Mouse (Mus musculus): Measurements from ENCODE around the gene Adamts10.

Gene Adamts10

DNA sequence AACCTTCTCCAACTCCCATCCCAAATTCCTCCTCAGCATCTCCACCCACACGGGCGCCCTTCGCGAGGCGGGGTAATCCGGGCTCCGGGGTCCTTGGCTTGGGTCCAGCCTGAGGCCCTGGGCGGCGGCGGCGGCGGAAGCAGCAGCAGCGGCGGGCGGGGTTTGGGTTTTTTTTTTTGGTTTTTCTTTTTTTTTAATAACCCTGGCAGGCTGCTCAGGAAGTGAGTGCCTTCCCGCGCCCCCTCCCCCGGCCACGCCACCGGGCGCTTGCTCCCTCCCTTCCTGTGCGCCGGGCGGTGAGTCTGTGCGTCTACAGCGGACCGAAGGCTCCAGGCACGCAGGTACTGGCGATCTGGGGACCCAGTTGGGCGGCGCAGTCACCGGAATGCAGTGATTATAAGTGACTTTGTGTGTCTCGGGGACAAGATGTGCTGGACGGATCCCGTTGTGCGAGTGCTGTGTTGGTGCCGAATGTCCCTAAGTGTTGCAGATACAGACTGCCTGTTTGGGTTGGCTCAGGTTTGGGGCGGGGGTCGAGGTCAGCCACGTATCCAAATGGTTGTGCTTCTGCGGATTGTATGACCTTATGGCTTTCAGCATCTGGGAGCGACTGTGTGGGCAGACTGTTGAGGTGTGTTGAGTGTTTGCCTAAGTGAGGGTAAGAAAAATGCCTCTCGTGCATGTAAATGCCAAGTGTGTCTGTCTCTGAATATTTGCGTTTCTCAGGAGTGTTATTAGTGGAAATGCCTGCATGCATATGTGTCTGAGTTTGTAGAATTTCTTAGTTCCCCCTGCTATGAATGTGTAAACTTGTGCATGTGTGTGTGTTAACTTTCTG is at the start of gene Adamts10:
TSS of gene Adamts10 (plus strand) at position 287 of the 838 bp plus-strand sequence.
- peak; percentile 81 for DNase-seq (ENCODE audit: low spot score)

GRCm38 (mm10) chr17:33484020-33484419 is 40.0 kb upstream of the Adamts10 start:
- DNase-seq (ENCODE audit: low spot score), result no peak

DNA sequence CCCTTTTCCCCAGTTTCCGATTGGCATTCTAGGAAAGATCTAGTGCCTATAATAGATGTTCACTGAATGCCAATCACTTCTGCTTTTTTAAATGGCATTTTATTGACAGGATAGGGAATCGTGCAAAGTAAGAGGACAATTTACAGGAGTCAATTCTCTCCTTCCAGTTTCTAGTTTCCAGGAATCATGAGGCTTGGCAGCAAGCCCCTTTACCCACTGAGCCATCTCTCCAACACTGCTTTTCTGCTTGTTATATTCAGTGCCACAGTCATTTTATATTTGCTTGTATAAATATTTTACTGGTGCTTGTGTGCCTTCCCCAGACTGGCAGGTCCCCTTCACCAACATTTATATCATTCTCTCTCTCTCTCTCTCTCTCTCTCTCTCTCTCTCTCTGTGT is 36.8 kb upstream of the Adamts10 start:
- no peak for DNase-seq (ENCODE audit: low spot score)

DNA sequence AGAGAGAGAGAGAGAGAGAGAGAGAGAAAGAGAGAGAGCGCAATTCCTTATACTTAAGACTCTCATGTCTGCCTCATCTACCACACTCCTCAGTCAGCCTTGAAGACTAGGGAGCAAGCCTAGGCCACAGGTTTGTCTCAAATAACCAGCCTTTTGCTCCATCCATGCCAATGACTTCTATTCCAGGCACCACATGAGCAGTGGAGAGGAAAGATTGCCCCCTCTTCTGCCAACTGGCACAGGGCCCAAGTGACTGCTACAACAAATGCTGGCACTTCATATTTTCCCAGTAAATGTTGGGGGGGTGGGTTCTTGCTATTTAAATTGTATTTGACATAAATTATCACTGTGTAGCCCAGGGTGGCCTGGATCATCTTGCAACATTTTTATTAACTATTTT is 36.4 kb upstream of the Adamts10 start:
- no peak for DNase-seq (ENCODE audit: low spot score)

DNA sequence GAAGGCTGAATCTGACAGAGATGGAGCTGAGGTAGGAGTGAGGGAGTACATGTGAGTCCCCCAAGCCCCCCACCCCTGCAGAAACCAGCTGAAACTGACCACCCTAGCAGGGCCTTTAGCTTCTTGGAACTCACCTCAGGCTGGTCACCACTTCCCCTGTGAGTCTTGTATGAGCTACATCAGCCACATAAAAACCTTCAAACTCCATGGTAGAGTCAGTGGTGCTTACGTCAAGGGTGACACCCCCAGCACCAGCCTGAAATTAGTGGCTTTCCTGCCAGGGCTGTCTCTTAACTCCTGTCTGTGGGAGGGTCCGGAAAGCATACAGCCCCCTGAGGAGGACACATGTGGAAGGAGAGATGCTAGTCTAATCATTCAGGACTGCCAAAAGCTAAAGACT is 32.6 kb upstream of the Adamts10 start:
- no peak for DNase-seq (ENCODE audit: low spot score)

- peak; percentile 66 for DNase-seq (ENCODE audit: low spot score)
Measured at GRCm38 (mm10) chr17:33493065-33493464, 30.9 kb upstream of the Adamts10 start.

DNA sequence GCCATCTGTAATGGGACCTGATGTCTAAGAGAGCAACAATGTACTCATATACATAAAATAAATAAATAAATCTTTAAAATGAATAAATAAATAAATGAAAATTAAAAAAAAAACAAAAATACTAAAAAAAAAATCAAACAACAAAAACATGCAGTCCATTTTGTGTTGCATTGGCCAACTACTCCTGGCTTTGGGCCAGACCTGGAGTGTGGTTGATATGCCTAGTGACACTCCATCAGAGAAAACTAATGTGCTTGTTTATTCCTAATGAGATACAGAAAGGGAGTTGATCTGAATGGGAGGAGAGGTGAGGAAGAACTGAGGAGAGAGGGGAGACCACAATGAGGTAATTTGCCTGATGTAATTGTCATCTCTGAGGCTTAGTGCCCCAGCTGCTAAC is 29.4 kb upstream of the Adamts10 start:
- no peak for DNase-seq (ENCODE audit: low spot score)

DNA sequence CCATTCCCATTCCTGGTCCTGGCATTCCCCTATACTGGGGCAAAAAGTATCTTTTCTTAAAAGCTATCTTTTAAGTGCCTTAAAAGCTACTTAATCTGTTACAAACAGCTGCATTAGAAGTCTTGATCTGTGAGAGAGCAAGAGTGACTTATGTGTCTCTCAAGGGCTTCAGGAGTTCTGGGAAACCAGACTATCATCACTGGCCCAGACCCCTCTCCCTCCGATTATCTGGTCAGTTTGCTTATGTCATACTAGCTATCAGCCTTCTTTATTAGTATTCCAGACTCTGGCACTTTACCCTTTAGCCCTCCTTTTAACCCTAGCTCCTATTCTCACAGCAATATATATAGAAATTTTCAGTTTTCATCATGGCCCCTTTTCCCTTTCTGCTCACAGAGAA is 25.1 kb upstream of the Adamts10 start:
- no peak for DNase-seq (ENCODE audit: low spot score)

DNA sequence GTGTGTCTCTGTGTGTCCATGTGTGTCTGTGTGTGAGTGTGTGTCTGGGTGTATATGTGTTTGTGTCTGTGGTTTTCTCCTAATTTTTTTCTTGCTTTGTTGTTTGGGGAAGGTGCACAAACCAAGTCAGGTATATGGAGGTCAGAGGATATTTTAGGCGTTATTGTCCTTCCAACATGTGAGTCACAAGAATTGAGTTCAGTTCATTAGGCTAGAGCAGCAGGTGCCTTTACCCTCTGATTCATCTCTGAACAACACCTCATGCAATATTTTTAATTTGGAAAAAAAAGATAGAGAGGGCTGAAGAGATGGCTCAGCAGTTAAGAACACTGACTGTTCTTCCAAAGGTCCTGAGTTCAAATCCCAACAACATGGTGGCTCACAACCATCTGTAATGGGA is 15.6 kb upstream of the Adamts10 start:
- no peak for DNase-seq (ENCODE audit: low spot score)

DNA sequence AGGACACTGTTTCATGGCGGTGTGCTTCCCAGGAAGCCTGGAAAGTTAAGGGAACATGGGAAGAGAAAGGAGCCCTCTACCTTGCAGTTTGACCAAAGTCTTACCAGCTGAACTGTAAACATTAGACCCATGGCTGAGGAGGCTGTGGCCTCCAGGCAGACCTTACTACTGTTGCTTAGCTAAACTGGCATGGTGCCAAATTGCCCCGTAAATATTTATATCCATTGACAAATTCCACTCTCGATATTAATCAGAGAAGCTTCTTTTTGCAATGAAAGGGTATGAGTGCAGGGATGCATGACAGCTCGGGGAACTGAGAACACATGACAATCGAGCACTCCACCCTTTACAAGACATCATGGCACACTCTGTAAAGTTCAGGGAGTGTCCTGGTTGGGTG is 13.8 kb upstream of the Adamts10 start:
- DNase-seq (ENCODE audit: low spot score), result no peak

DNA sequence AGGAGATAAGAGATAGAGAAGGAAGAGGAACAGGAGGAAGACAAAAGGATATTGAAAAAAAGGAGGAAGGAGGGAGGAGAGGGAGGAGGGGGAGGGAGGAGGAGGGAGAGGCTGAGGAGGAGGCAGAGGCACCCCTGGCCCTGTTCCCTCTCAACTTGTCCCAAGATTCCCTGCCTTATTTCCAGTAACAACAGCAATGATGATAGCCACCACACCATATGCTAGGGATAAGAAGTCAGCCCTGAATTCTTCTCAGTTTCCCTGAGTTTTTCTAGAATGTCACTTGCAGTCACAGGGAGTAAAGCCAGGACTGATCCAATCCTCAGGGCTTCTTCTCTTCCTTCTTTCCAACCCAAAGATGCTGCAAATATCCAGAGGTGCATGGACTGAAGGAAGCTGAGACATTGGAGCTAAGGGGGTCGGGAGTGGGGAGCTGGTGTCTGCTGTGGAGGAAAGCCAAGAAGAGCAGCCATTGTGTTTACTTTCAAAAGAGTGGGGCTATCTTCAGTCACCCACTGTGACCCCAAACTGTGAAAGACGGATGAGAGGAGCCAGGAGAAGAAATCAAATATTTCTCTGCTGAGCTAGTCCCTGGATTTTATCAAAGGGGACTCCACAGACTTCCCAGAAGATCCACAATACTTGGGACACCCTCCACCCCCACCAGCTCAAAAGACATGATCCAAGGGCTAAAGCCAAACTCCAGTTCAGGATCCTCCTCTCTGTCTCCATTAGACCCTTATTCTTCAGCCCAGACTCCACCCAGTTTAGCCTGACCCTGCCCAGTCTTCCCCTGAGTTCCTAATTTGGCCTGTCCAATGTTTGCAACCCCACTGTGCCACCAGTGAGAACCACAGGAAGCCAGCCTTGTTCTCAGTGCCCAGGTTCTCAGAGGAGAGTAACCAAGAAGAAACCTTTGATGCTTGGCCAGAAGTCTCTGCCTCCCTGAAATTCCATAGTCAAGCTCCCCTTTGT is 11.3 kb upstream of the Adamts10 start:
- DNase-seq (ENCODE audit: low spot score), result no peak

DNA sequence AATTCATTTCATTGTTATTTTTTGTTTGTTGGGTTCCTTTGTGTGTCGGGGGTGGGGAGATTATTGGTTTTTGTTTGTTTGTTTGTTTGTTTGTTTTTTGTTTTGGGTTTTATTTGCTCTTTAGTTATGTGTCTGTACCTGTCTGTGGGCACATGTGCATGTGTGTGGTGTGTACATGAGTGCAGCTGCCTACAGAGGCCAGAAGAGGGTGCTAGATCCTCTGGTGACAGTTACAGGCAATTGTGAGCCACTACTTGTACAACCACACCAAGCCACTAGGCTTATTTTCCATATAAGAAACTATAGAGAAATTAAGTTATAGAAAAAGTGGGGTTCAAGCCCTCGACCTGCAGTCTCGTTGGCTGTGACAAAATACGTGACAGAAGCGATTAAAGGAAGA is 10.1 kb upstream of the Adamts10 start:
- no peak for DNase-seq (ENCODE audit: low spot score)

DNA sequence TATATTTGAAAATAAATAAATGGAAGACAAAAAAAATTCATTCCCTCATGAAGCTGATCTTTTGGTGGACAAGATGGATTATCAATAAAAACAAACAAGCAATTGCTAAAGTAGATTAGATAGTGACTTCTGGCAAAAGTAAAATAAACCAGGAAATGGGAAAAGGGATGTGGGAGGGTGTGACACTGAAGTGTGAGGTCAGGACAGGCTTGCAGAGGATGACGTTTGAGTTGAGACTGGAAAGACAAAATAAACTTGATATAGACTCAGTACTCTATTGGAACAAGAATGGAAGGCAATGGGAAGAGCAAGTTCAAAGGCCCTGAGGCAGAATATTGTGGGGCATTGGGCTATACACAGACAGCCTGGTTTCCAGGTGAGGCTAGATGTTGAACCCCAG is 3.6 kb upstream of the Adamts10 start:
- DNase-seq (ENCODE audit: low spot score), result no peak

DNA sequence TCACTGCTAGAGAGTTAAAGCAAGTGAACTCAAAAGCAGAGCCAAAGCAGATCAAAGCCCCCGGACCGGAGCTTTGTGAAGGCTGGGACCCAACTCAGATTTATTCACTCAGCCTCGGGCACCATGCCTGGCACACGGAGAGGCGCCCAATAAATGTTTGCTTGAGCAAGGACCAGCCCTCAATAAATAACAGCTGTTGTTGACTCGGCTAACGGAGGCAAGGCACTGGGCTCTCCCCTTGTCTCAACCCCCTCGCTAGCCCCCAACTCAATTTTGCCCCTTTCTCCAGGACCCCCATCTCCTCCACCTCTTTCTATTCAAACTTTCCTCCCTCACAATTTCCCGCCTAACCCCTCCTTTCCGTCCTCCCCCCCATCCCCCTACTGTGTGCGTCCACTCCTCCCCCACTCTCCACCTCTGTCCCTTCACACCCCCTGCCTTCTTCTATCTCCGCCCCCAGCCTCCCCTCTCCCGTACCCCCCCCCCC is 530 bp upstream of the Adamts10 start:
- no peak for DNase-seq (ENCODE audit: low spot score)

GRCm38 (mm10) chr17:33524806-33525373 is 886 bp downstream of the Adamts10 start:
- no peak for DNase-seq (ENCODE audit: low spot score)

DNA sequence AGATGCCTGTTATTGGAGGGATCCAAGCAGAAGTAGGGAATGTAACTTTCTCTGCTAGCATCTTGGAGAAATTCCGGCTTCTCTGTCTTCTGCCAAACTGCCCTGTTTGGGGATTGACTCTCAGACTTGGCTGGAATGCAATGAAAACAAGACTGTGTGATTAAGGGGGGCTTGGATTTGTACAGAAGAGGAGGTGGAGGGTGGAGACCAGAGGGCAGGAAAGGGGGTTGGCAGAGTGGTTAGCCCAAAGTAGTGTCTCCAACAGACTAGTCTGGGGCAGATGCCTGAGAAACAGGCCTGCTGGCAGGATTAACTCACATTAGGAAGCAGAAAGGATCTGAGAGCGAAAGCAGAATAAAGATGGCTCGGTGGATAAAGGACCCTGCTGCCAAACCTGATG is 2.5 kb downstream of the Adamts10 start:
- peak; percentile 23 for DNase-seq (ENCODE audit: low spot score)

- DNase-seq (ENCODE audit: low spot score), result no peak
Measured at GRCm38 (mm10) chr17:33539106-33539675, 15.2 kb downstream of the Adamts10 start.

- DNase-seq (ENCODE audit: low spot score), result no peak
Measured at GRCm38 (mm10) chr17:33539878-33540277, 15.9 kb downstream of the Adamts10 start.

DNA sequence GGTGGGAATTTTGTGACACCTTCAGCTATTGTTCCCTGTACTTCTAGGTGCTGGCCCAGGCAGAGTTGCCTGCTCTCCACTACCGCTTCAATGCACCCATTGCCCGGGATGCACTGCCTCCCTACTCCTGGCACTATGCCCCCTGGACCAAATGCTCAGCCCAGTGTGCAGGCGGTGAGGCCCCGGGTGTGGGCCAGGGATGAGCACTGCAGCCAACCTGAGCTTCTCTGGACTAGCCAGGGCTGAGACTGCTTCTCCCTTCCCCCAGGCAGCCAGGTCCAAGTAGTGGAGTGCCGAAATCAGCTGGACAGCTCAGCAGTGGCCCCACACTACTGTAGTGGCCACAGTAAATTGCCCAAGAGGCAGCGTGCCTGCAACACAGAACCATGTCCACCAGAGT is 25.2 kb downstream of the Adamts10 start:
- no peak for DNase-seq (ENCODE audit: low spot score)

DNA sequence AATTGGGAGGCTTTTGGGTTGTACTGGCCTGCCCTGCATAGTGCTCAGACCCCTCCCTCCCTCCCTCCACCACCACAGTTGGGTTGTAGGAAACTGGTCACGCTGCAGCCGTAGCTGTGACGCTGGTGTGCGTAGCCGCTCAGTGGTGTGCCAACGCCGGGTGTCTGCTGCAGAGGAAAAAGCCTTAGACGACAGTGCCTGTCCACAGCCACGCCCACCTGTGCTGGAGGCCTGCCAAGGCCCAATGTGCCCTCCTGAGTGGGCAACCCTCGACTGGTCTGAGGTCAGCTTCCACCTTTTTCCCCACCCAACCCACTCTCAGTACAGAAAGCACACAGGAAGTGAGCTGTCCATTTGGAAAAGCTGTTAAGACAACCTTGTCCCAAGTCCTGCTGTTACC is 26.4 kb downstream of the Adamts10 start:
- DNase-seq (ENCODE audit: low spot score), result no peak

DNA sequence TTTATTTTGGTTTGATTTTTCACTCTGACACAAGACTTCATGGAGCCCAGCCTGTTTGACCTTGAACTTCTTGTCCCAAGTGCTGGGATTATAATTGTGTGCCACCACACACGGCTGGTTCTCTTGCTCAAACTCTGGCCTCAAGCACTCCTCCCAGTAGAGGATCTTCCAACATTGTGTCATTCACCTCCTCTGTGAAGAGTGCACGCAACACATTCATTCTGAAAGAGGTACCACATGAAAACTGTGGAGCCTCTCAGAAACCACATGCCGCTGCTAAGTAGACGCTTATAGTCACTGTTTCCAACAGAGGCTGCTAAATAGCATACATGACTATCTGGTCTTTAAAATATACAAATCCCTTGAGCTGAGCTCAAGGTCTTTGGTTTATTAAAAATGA is 28.1 kb downstream of the Adamts10 start:
- no peak for DNase-seq (ENCODE audit: low spot score)

DNA sequence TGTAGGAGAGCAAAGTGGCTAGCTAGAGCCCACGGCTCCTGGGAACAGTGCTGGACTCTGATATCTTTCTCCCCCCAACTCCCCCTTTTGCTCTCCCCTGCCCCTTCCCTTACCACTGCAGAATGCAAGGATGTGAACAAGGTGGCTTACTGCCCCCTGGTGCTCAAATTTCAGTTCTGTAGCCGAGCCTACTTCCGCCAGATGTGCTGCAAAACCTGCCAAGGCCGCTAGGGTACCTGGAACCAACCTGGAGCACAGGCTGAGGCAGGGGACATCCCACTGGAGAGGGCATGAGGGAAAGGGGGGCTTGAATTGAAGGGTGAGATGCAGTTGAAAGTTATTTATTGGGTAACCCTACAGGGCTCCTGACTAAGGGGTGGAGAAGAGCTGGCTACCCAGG is 29.0 kb downstream of the Adamts10 start:
- DNase-seq (ENCODE audit: low spot score), result no peak

All from testis, postnatal 14 days (tissue).